Mouse (Mus musculus) ES-Bruce4 (cell line): ENCODE measurements around the gene Sdr42e1.

Experiments
- CTCF ChIP-seq: IDR thresholded peaks from one replicate; pipeline ENCODE4 v1.8.1; 2011; ENCODE audit warnings: low read depth, low read length
- EP300 ChIP-seq: IDR thresholded peaks from 2 replicates; pipeline ENCODE4 v1.6.1; 2011; ENCODE audit warnings: low read depth, low read length; ENCODE audit not compliant: insufficient read depth
- POLR2A ChIP-seq: IDR thresholded peaks from one replicate; pipeline ENCODE4 v1.8.1; 2011; ENCODE audit warnings: low read length; ENCODE audit not compliant: insufficient read depth

- TF ChIP-seq POLR2A (no peak), CTCF (no peak), EP300 (no peak)
Observed at GRCm38 (mm10) chr8:117646440-117646839, 27.0 kb downstream of the Sdr42e1 start.
